ENCODE assay signal across 8 mouse cellular contexts in genomic region chr5:111762085-111762484, GRCm38 (mm10). TPM values are rescaled to one million over a fixed set of nuclear protein-coding genes. Genes with fewer than 3 reads are reported as not detected.
DNase-seq lines count a peak whose midpoint lies in the region; ATAC-seq lines count a peak whose summit lies in the region.

No protein-coding gene starts in this region.

- DNase-seq in adrenal gland, postnatal 10 days: peak; percentile 54
- peak; percentile 79 for DNase-seq in embryonic facial prominence, embryonic 11.5 days (ENCODE audit: low spot score)
- DNase-seq in heart, adult 11 months: peak; percentile 98
- DNase-seq in left cerebral cortex, postnatal 10 days (ENCODE audit: extremely low spot score in 1 of 2, low spot score in 2 of 2): peak; percentile 81 to 88
- peak; percentile 13 for DNase-seq in yolk sac, embryonic 10.5 days (ENCODE audit: low spot score)
- DNase-seq in spleen, postnatal 4 days (ENCODE audit: low spot score in 2 of 2): no peak

- intact Hi-C loops in left cerebral cortex, postnatal 10 days (cut with DNase I): no loop called here

- H3K9ac ChIP-seq in embryonic facial prominence, embryonic 11.5 days (replicated peaks; ENCODE audit: low read length): no peak overlapping the region
- H3K9ac ChIP-seq in intestine, embryonic 16.5 days (ENCODE audit: low read depth, low read length): no peak overlapping the region
- H3K9ac ChIP-seq in midbrain, embryonic 15.5 days: peak overlapping the region; percentile 33

- no peak overlapping the region for H3K4me3 ChIP-seq in embryonic facial prominence, embryonic 11.5 days (ENCODE audit: low read depth, low read length)
- H3K4me3 ChIP-seq in intestine, embryonic 16.5 days (ENCODE audit: low read length): peak overlapping the region; percentile 37; the same call in 1 of the 2 replicates
- H3K4me3 ChIP-seq in midbrain, embryonic 15.5 days: peak overlapping the region; percentile 29

- no peaks in the 10 kb centered on the region for H3K27me3 ChIP-seq in embryonic facial prominence, embryonic 11.5 days (ENCODE audit: control insufficient read depth, insufficient read depth, low read length)
- H3K27me3 ChIP-seq in intestine, embryonic 16.5 days (replicated peaks; ENCODE audit: control insufficient read depth, insufficient read depth, low read length): no peaks in the 10 kb centered on the region; the same call in 1 of the 2 replicates
- H3K27me3 ChIP-seq in midbrain, embryonic 15.5 days (replicated peaks): no peaks in the 10 kb centered on the region

- no peaks in the 10 kb centered on the region for H3K4me1 ChIP-seq in embryonic facial prominence, embryonic 11.5 days (ENCODE audit: control insufficient read depth, insufficient read depth, low read length)
- H3K4me1 ChIP-seq in intestine, embryonic 16.5 days (ENCODE audit: control insufficient read depth, insufficient read depth, low read length): peaks cover 11% of the 10 kb centered on the region
- peaks cover 35% of the 10 kb centered on the region for H3K4me1 ChIP-seq in midbrain, embryonic 15.5 days

- no peaks in the 10 kb centered on the region for H3K36me3 ChIP-seq in embryonic facial prominence, embryonic 11.5 days (replicated peaks; ENCODE audit: control insufficient read depth, insufficient read depth, low read depth, low read length)
- no peaks in the 10 kb centered on the region for H3K36me3 ChIP-seq in intestine, embryonic 16.5 days (ENCODE audit: control insufficient read depth, insufficient read depth, low read length)
- no peaks in the 10 kb centered on the region for H3K36me3 ChIP-seq in midbrain, embryonic 15.5 days (replicated peaks)

- no peak overlapping the region for H3K27ac ChIP-seq in embryonic facial prominence, embryonic 11.5 days (replicated peaks; ENCODE audit: low read depth, low read length)
- no peak overlapping the region for H3K27ac ChIP-seq in intestine, embryonic 16.5 days (ENCODE audit: low read length)
- peak overlapping the region; percentile 90 for H3K27ac ChIP-seq in midbrain, embryonic 15.5 days

- no peak for ATAC-seq in embryonic facial prominence, embryonic 11.5 days (replicated peaks; ENCODE audit: insufficient number of reproducible peaks, low FRiP score, low TSS enrichment, low read depth)
- ATAC-seq in intestine, embryonic 16.5 days: peak; percentile 42; the same call in 1 of the 2 replicates
- peak; percentile 87 for ATAC-seq in midbrain, embryonic 15.5 days (replicated peaks)

- 7% methylated on average over 17 of the region's 17 CpGs for WGBS in embryonic facial prominence, embryonic 11.5 days
- WGBS in intestine, embryonic 16.5 days: 9% methylated on average over 17 of the region's 17 CpGs
- WGBS in midbrain, embryonic 15.5 days: under 1% methylated on average over 17 of the region's 17 CpGs

- peak overlapping the region; percentile 49; the same call in 1 of the 2 replicates for H3K4me2 ChIP-seq in embryonic facial prominence, embryonic 11.5 days (ENCODE audit: low read depth, low read length)
- peak overlapping the region; percentile 63 for H3K4me2 ChIP-seq in intestine, embryonic 16.5 days (ENCODE audit: low read depth, low read length)
- H3K4me2 ChIP-seq in midbrain, embryonic 15.5 days: peak overlapping the region; percentile 57

- no peaks in the 10 kb centered on the region for H3K9me3 ChIP-seq in embryonic facial prominence, embryonic 11.5 days (replicated peaks; ENCODE audit: control insufficient read depth, low read length)
- H3K9me3 ChIP-seq in intestine, embryonic 16.5 days (ENCODE audit: control insufficient read depth, low read length): no peaks in the 10 kb centered on the region
- H3K9me3 ChIP-seq in midbrain, embryonic 15.5 days: no peaks in the 10 kb centered on the region

RNA-seq across cellular contexts. Expression of gene Gm26897, which starts 28.4 kb away (rescaled TPM):
- not detected for total RNA-seq in adrenal gland, postnatal 10 days (2021)
- not detected in 2 replicates for polyA plus RNA-seq in embryonic facial prominence, embryonic 11.5 days (2014; fragmentation: Nextera tagmentation; extraction: Ambion mirVana)
- polyA plus RNA-seq in intestine, embryonic 16.5 days (2015; fragmentation: Nextera tagmentation; extraction: Ambion mirVana): not detected in 2 replicates
- not detected for total RNA-seq in left cerebral cortex, postnatal 10 days (2021)
- not detected in 2 replicates for polyA plus RNA-seq in midbrain, embryonic 15.5 days (2015; fragmentation: Nextera tagmentation; extraction: Ambion mirVana)

Comparison
In these comparisons a context has a peak if more than half of its experiments do, and no peak if none do; other contexts are left out.
1. DNase-seq: peak in adrenal gland, postnatal 10 days (single experiment), embryonic facial prominence, embryonic 11.5 days (single experiment), heart, adult 11 months (single experiment), left cerebral cortex, postnatal 10 days (2 of 2) and yolk sac, embryonic 10.5 days (single experiment); none in spleen, postnatal 4 days (0 of 2).
2. Peak in every context shown above with its lines, with median percentiles within 50 percentile points of each other: H3K4me2 ChIP-seq.